Mouse (Mus musculus) liver, embryonic 14.5 days (tissue): ENCODE measurements at regions not wholly inside any gene's neighbourhood (a gene's known extent, or its start where the extent isn't known, plus 50 kb on each side); places are given as distances from the start of the nearest gene placed in this dataset.

Source experiments
- ATAC-seq: fragments of 200-750 bp; cut with Nextera tagmentation; 2 replicates; pipeline ENCODE4 v1.8.0; 2017; ENCODE audit warnings: moderate number of reproducible peaks, mild to moderate bottlenecking, moderate library complexity; ENCODE audit not compliant: insufficient read depth
- DNase-seq, 3 experiments: peaks; one replicate each; pipeline ENCODE4 v3.0.0-alpha.2; 2012 to 2013; ENCODE audit warnings: low read depth in 3 of 3, low spot score in 3 of 3
- H3K27ac ChIP-seq: fragments of 300-500 bp; sonication (generic); 2 replicates; pipeline ENCODE4 v1.5.1; 2014; ENCODE audit warnings: moderate library complexity, mild to moderate bottlenecking, control low read depth, inconsistent platforms
- H3K27me3 ChIP-seq: fragments of 300-500 bp; sonication (generic); 2 replicates; pipeline ENCODE4 v1.6.1; 2014; ENCODE audit warnings: mild to moderate bottlenecking, low read length, moderate library complexity; ENCODE audit not compliant: control insufficient read depth, insufficient read depth
- H3K36me3 ChIP-seq: fragments of 300-500 bp; sonication (generic); replicated peaks from 2 replicates; pipeline ENCODE4 v1.6.1; 2014; ENCODE audit warnings: low read depth; ENCODE audit not compliant: control insufficient read depth, insufficient read depth
- H3K4me1 ChIP-seq, 2 experiments: fragments of 200-500 bp in 1 of 2; fragments of 300-500 bp in 1 of 2; sonication (generic) in 1 of 2; replicated peaks; 2 replicates each; pipeline ENCODE4 v1.6.1; 2012 to 2014; ENCODE audit warnings: antibody characterized with exemption in 1 of 2, inconsistent platforms in 1 of 2, low read length in 1 of 2; ENCODE audit not compliant: control insufficient read depth in 2 of 2, insufficient read depth in 2 of 2
- H3K4me2 ChIP-seq: fragments of 300-500 bp; sonication (generic); 2 replicates; pipeline ENCODE4 v1.6.1; 2014; ENCODE audit warnings: low read depth, mild to moderate bottlenecking, control low read depth, moderate library complexity
- H3K4me3 ChIP-seq, 2 experiments: fragments of 200-500 bp in 1 of 2; fragments of 300-500 bp in 1 of 2; sonication (generic) in 1 of 2; 2 replicates each; pipeline ENCODE4 v1.5.1; 2012 to 2014; ENCODE audit warnings: low read depth in 2 of 2, low read length in 2 of 2, mild to moderate bottlenecking in 2 of 2, control low read depth in 1 of 2, inconsistent platforms in 1 of 2, moderate library complexity in 1 of 2; ENCODE audit not compliant: insufficient read depth in 1 of 2
- H3K9ac ChIP-seq: fragments of 300-500 bp; sonication (generic); replicated peaks from 2 replicates; pipeline ENCODE4 v1.6.1; 2014; ENCODE audit warnings: mild to moderate bottlenecking, control low read depth, moderate library complexity
- H3K9me3 ChIP-seq: fragments of 300-500 bp; sonication (generic); 2 replicates; pipeline ENCODE4 v1.6.1; 2016; ENCODE audit warnings: low read length, mixed read lengths; ENCODE audit not compliant: control insufficient read depth
- CTCF ChIP-seq: IDR thresholded peaks from 2 replicates; pipeline ENCODE4 v1.5.1; 2016; ENCODE audit warnings: antibody characterized with exemption, low read depth, control low read depth
- EP300 ChIP-seq: IDR thresholded peaks from 2 replicates; pipeline ENCODE4 v1.6.1; 2016; ENCODE audit warnings: antibody characterized with exemption, low read depth
- WGBS: fragments of 180-500 bp; shearing (Covaris S2); extraction: QIAGEN DNeasy Blood & Tissue Kit; methylation state at CpG from one replicate; pipeline ENCODE4 v1.1.7; 2014; ENCODE audit not compliant: insufficient replicate concordance; 5-methylcytosine and 5-hydroxymethylcytosine counted together

DNA sequence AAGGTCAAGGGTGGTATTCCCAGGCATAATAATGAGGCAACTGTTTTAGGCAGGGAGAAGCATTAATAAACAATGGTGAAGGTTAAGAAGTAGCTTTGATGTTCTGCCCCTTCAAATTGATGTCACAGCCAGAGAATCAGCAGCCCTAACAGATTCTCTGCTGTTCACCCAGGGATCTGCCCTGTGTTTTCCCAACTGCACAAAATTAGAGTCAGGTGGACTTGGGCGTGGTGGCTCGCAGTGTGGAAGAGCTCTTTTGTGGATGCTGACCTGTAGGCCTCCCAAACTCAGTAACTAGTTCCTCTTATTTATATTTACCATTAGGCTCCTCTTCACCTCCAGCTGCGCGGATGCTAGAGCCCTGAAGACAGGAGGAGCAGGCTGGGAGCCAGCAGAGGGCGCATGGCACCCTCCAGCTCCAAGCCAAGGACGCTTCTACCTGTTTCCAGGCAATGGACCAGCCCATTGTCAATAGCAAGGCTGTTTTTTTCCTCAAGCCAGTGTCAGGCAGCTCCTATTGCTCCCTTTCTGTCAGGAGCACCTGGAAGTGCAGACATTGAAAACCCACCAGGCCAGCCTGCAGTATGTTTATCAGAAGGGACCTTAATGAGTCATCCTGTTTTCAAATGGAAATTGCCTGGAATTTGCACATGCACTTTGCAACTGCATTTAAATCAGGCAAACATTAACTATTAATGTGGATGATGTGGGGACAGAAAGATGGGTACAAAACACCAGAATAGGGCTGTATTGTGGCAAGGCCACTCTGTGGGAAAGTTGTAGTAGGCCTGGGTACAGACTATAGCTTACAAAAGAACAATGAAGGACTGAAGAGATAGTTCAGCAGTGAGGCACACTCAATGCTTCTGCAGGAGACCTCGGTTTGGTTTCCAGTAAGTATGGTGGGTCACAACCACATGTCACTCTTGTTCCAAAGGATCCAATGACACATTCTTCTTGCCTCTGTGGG lies 328.4 kb downstream of the Bckdhb start:
- DNase-seq: no peak
- no peak for TF ChIP-seq EP300
- TF ChIP-seq CTCF: peak; percentile 69
- Histone ChIP-seq H3K36me3 (no peaks in the 10 kb centered on the region), H3K27me3 (no peaks in the 10 kb centered on the region), H3K4me2 (no peak overlapping the region), H3K9ac (no peak overlapping the region), H3K9me3 (no peaks in the 10 kb centered on the region), H3K4me3 (no peak overlapping the region), H3K27ac (no peak overlapping the region), H3K4me1 (no peaks in the 10 kb centered on the region)
- ATAC-seq: no peak
- WGBS: 18% methylated on average over 7 of the region's 7 CpGs

DNA sequence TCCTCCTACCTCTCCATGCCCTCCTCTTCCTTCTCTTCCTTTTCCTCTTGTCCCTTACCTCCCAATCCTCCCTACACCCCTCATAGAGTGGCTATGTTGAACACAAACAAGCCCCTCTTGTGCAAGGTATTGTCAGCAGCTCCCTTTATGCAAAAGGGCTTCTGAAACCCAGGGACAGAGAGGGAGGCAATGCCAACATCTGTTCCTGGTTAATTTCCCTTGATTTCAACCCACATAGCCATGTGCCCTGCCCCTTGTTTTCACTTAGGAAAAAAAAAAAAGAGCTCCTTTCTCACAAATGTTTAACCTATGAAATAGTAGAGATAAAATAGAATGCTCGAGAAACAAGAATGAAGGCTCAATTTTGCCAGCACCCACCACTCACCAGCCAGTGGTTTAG lies 333.5 kb downstream of the Bckdhb start:
- no peak for TF ChIP-seq CTCF
- TF ChIP-seq EP300: no peak
- H3K4me1 ChIP-seq: no peaks in the 10 kb centered on the region
- H3K27me3 ChIP-seq: no peaks in the 10 kb centered on the region
- DNase-seq (no peak), ATAC-seq (no peak)
- H3K4me3 ChIP-seq: no peak overlapping the region
- no peaks in the 10 kb centered on the region for H3K36me3 ChIP-seq
- H3K9me3 ChIP-seq: no peaks in the 10 kb centered on the region
- WGBS: 34% methylated on average over 1 of the region's 1 CpGs
- no peak overlapping the region for H3K9ac ChIP-seq
- H3K27ac ChIP-seq: no peak overlapping the region
- H3K4me2 ChIP-seq: no peak overlapping the region

DNA sequence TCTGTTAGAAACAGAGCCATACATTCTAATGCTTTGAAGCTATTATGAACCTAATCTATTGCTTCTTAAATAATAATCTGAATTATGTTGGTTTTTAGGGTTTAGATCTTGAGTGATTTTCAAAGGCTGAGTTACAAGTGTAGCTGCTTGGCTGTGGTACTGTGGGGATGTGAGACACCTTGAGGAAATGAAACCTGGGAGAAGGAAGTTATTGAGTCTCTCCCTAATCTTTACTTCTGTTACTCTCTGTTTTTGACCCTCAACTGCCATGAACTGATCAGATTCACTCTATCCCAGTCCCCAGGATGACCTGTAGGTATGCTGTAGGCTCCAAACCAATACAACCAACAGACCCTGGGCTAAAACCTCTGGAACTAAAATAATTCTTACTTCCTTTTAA lies 334.8 kb downstream of the Bckdhb start:
- no peak for ATAC-seq

DNA sequence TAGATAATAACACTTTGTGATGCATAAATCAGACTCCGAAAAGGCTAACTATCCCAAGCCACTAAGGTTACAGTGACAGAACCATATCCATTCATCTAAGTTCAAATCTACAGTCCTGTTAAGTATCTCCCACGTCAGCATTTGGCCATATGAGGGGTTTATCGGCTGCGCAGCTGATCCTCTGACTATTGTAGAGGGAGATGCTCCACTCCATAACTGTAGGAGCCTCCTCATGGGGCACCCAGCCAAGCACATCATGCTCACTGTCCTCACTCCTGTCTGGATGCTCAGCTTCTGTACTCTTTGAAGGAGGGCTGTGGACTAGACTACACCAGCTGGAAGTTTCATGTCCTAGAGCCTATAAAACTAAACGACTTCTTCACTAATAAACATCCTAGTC lies 337.2 kb downstream of the Bckdhb start:
- H3K36me3 ChIP-seq: no peaks in the 10 kb centered on the region
- WGBS: 59% methylated on average over 5 of the region's 5 CpGs
- no peak overlapping the region for H3K4me2 ChIP-seq
- ATAC-seq: no peak
- H3K9me3 ChIP-seq: no peaks in the 10 kb centered on the region
- H3K27ac ChIP-seq: no peak overlapping the region
- H3K27me3 ChIP-seq: no peaks in the 10 kb centered on the region
- no peak overlapping the region for H3K4me3 ChIP-seq
- DNase-seq: no peak
- no peaks in the 10 kb centered on the region for H3K4me1 ChIP-seq
- TF ChIP-seq CTCF (no peak), EP300 (no peak)
- H3K9ac ChIP-seq: no peak overlapping the region

More for the DNA sequence above, 334.8 kb downstream of the Bckdhb start:
- no peak for DNase-seq
- no peak overlapping the region for H3K4me3 ChIP-seq
- no peaks in the 10 kb centered on the region for H3K9me3 ChIP-seq
- H3K4me2 ChIP-seq: no peak overlapping the region
- no peak overlapping the region for H3K27ac ChIP-seq
- no peaks in the 10 kb centered on the region for H3K4me1 ChIP-seq
- no peak overlapping the region for H3K9ac ChIP-seq
- TF ChIP-seq EP300 (no peak), CTCF (no peak)
- no peaks in the 10 kb centered on the region for H3K27me3 ChIP-seq
- no peaks in the 10 kb centered on the region for H3K36me3 ChIP-seq

DNA sequence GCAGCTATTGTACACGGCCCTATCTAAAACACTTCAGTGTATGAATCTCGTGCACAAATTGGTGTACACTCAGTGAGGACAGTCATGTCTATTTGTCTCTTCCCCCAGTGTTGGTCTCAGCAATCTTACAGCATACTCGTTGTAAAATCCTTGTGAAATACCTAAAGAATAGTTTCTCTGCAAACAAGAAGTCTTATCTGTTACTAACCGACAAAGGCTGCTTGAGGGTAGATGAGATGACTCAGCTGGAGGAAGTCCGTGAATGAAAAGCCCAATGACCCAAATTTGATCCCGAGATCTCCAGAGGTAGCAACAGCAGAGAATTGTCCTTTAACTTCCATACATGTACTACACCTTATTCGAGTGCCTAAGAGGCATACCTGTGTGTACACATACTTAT lies 342.0 kb downstream of the Bckdhb start:
- Histone ChIP-seq H3K9me3 (no peaks in the 10 kb centered on the region), H3K27me3 (no peaks in the 10 kb centered on the region), H3K4me3 (no peak overlapping the region), H3K9ac (no peak overlapping the region), H3K4me1 (no peaks in the 10 kb centered on the region), H3K27ac (no peak overlapping the region), H3K4me2 (no peak overlapping the region), H3K36me3 (no peaks in the 10 kb centered on the region)
- ATAC-seq (no peak), DNase-seq (no peak)
- no peak for TF ChIP-seq EP300
- TF ChIP-seq CTCF: no peak
- 25% methylated on average over 7 of the region's 7 CpGs for WGBS
